Mouse (Mus musculus): ENCODE measurements at regions not wholly inside any gene's neighbourhood (a gene's known extent, or its start where the extent isn't known, plus 50 kb on each side); places are given as distances from the start of the nearest gene placed in this dataset.

- no peak overlapping the region for H3K27ac ChIP-seq
- H3K4me2 ChIP-seq: no peak overlapping the region
- WGBS: 47% methylated on average over 5 of the region's 5 CpGs
These were observed 55.4 kb downstream of the Pja1 start for GRCm38 (mm10) chrX:99415701-99416100.

DNA sequence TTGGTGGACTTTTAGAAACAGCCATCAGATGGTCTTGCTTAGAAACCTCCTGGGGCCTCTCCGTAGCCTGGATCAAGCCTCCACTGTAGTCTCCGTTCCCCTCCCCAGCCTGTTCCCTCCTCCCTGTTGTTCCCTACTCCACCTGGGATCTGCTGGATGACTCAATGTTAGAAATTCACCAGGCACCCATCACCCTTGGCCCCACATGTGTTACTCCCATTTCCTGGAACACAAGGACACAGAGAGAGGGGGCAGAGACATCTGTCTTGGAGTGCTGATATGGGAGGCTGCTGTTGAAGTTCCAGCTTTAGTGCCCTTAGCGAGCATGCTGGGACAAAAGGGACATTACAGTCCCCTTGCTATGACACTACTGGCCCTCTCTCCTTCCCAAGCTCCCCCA lies 60.1 kb downstream of the Pja1 start:
- Histone ChIP-seq H3K4me3 (replicated peaks) (no peak overlapping the region), H3K27ac (no peak overlapping the region), H3K4me2 (no peak overlapping the region), H3K36me3 (no peaks in the 10 kb centered on the region), H3K9me3 (no peaks in the 10 kb centered on the region), H3K9ac (no peak overlapping the region), H3K4me1 (no peaks in the 10 kb centered on the region), H3K27me3 (replicated peaks) (no peaks in the 10 kb centered on the region; the same call in 1 of the 2 replicates)
- ATAC-seq (ENCODE audit: insufficient read depth, low FRiP score, low read depth): 0 out of 2 replicates have a peak, but pooled peaks have one; percentile 16
- 70% methylated on average over 3 of the region's 3 CpGs for WGBS

More at GRCm38 (mm10) chrX:99415701-99416100, 55.4 kb downstream of the Pja1 start:
- ATAC-seq (ENCODE audit: insufficient read depth, low FRiP score, low read depth): no peak
- 0 out of 2 replicates have a peak, but pooled peaks cover 4% of the 10 kb centered on the region for H3K4me1 ChIP-seq
- peaks cover 3% of the 10 kb centered on the region; the same call in 1 of the 2 replicates for H3K27me3 ChIP-seq (replicated peaks)
- no peaks in the 10 kb centered on the region for H3K36me3 ChIP-seq
- no peaks in the 10 kb centered on the region for H3K9me3 ChIP-seq
- no peak overlapping the region for H3K9ac ChIP-seq
- no peak overlapping the region for H3K4me3 ChIP-seq (replicated peaks)

- H3K4me1 ChIP-seq: no peaks in the 10 kb centered on the region
- H3K9ac ChIP-seq: no peak overlapping the region
- H3K36me3 ChIP-seq: no peaks in the 10 kb centered on the region
- peak; percentile 61; the same call in 1 of the 2 replicates for ATAC-seq (ENCODE audit: insufficient read depth, low FRiP score, low read depth)
- 68% methylated on average over 10 of the region's 10 CpGs for WGBS
- no peak overlapping the region for H3K4me3 ChIP-seq (replicated peaks)
- no peaks in the 10 kb centered on the region; the same call in 1 of the 2 replicates for H3K27me3 ChIP-seq (replicated peaks)
- H3K4me2 ChIP-seq: no peak overlapping the region
- H3K27ac ChIP-seq: no peak overlapping the region
- no peaks in the 10 kb centered on the region for H3K9me3 ChIP-seq
These were observed 61.2 kb downstream of the Pja1 start for GRCm38 (mm10) chrX:99409858-99410257.

DNA sequence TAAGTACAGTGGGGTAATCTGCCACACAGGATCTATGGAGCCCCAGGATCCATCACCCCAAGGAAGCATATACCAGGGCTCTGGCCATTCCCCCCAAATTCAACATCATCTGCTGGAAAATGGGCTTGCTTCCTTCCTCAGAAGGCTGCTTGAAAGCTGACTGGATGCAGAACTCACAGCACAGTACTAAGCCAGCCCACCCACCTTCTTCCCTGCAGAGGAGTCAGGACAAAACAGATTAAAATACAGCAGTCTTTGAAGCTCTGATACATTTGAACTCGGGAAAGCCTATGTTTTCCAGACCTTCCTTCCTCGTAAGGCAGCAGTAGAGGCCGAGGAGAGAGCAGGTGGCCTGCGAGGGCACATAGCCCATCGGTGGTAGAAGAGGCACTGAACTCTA lies 61.7 kb downstream of the Pja1 start:
- H3K4me3 ChIP-seq (replicated peaks): no peak overlapping the region
- no peak overlapping the region for H3K4me2 ChIP-seq
- no peak overlapping the region for H3K27ac ChIP-seq
- WGBS: 62% methylated on average over 5 of the region's 5 CpGs
- no peak for ATAC-seq (ENCODE audit: insufficient read depth, low FRiP score, low read depth)
- H3K9ac ChIP-seq: no peak overlapping the region
- H3K9me3 ChIP-seq: no peaks in the 10 kb centered on the region
- H3K36me3 ChIP-seq: no peaks in the 10 kb centered on the region
- H3K4me1 ChIP-seq: no peaks in the 10 kb centered on the region
- no peaks in the 10 kb centered on the region; the same call in 1 of the 2 replicates for H3K27me3 ChIP-seq (replicated peaks)

- Histone ChIP-seq H3K4me2 (no peak overlapping the region), H3K9me3 (no peaks in the 10 kb centered on the region), H3K4me3 (replicated peaks) (no peak overlapping the region), H3K27me3 (replicated peaks) (no peaks in the 10 kb centered on the region; the same call in 1 of the 2 replicates), H3K9ac (no peak overlapping the region), H3K36me3 (no peaks in the 10 kb centered on the region), H3K4me1 (no peaks in the 10 kb centered on the region), H3K27ac (no peak overlapping the region)
- WGBS: 48% methylated on average over 6 of the region's 6 CpGs
- ATAC-seq (ENCODE audit: insufficient read depth, low FRiP score, low read depth): no peak
These were observed 62.3 kb downstream of the Pja1 start for GRCm38 (mm10) chrX:99408804-99409203.

- ATAC-seq (ENCODE audit: insufficient read depth, low FRiP score, low read depth): no peak
- Histone ChIP-seq H3K36me3 (no peaks in the 10 kb centered on the region), H3K4me1 (no peaks in the 10 kb centered on the region), H3K27ac (no peak overlapping the region), H3K9me3 (no peaks in the 10 kb centered on the region), H3K9ac (no peak overlapping the region), H3K27me3 (replicated peaks) (no peaks in the 10 kb centered on the region), H3K4me3 (replicated peaks) (no peak overlapping the region), H3K4me2 (no peak overlapping the region)
- WGBS: 61% methylated on average over 8 of the region's 8 CpGs
These were observed 65.2 kb downstream of the Pja1 start for GRCm38 (mm10) chrX:99405843-99406242.

DNA sequence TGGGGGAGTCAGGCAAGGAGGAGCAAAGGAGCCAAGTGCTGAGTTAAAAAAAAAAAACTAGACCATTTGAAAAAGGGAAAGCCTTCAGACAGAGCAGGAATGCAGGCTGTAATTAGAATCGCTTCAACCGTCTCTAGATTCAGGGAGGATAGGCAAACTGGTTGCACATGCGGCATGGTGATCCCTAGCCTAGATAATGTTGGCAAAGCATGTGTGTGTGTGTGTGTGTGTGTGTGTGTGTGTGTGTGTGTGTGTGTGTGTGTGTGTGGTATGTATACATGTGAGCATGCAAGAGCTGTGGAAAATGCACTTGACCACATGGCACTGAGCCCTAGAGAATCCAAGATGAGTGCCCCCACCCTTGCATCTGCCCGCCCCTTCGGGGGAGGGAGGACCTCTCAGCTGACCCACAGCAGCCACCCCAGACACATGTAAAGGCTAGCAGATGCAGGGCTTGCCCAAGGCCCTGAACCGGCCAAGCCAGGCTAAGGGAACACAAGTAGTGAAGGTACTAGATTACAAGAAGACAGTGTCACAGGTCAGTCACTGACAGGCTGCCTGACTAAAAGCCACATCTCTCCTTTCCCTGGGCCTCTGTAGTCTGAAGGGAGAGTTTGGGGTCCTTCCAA lies 67.4 kb downstream of the Pja1 start:
- no peaks in the 10 kb centered on the region for H3K4me1 ChIP-seq
- no peaks in the 10 kb centered on the region for H3K36me3 ChIP-seq
- no peak overlapping the region for H3K4me2 ChIP-seq
- no peak overlapping the region for H3K4me3 ChIP-seq (replicated peaks)
- H3K9ac ChIP-seq: no peak overlapping the region
- H3K9me3 ChIP-seq: no peaks in the 10 kb centered on the region
- H3K27me3 ChIP-seq (replicated peaks): no peaks in the 10 kb centered on the region; the same call in 1 of the 2 replicates
- 71% methylated on average over 6 of the region's 6 CpGs for WGBS
- no peak overlapping the region for H3K27ac ChIP-seq
- no peak for ATAC-seq (ENCODE audit: insufficient read depth, low FRiP score, low read depth)

DNA sequence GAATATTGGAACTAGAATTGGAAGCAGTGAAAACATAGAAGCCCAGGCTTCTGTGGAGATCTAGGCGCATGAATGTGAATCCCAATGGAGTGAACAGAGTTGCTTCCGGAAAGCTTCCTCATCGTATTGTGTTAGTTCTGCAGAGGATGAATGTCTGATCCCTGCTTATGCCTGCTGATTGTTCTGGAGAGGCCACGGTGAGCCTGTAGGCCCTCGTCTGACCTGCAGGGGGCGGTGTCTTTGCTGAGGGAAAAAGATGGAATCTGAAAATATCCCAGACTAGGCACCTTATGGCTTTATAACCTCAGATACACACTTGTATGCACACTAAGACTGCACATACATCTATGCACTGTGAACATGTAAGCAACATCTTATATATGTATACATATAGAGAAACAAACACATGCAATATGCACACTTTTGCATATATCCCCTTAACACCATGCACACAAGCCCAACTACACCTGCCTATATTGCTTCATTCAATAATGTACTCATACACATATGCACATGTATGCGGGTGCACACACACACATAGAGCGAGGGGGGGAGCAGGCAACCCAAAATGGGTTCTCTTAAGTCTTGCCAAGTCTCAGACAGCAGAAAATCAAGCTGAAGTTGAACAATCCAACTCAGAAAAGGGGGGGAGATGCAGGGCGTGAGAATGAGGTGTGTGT lies 68.1 kb downstream of the Pja1 start:
- Histone ChIP-seq H3K4me1 (no peaks in the 10 kb centered on the region), H3K4me3 (replicated peaks) (no peak overlapping the region), H3K27ac (no peak overlapping the region), H3K27me3 (replicated peaks) (no peaks in the 10 kb centered on the region; the same call in 1 of the 2 replicates), H3K4me2 (no peak overlapping the region), H3K9me3 (no peaks in the 10 kb centered on the region), H3K36me3 (no peaks in the 10 kb centered on the region), H3K9ac (no peak overlapping the region)
- ATAC-seq (ENCODE audit: insufficient read depth, low FRiP score, low read depth): no peak
- WGBS: 64% methylated on average over 9 of the region's 9 CpGs

GRCm38 (mm10) chrX:99397344-99397743 lies 73.7 kb downstream of the Pja1 start:
- Histone ChIP-seq H3K36me3 (no peaks in the 10 kb centered on the region), H3K27ac (peak overlapping the region; percentile 23; the same call in 1 of the 2 replicates), H3K4me2 (no peak overlapping the region), H3K4me1 (0 out of 2 replicates have a peak, but pooled peaks cover 4% of the 10 kb centered on the region), H3K9me3 (no peaks in the 10 kb centered on the region), H3K4me3 (replicated peaks) (no peak overlapping the region), H3K27me3 (replicated peaks) (peaks cover 3% of the 10 kb centered on the region; the same call in 1 of the 2 replicates), H3K9ac (no peak overlapping the region)
- 41% methylated on average over 8 of the region's 8 CpGs for WGBS
- ATAC-seq (ENCODE audit: insufficient read depth, low FRiP score, low read depth): peak; percentile 63; the same call in 1 of the 2 replicates

DNA sequence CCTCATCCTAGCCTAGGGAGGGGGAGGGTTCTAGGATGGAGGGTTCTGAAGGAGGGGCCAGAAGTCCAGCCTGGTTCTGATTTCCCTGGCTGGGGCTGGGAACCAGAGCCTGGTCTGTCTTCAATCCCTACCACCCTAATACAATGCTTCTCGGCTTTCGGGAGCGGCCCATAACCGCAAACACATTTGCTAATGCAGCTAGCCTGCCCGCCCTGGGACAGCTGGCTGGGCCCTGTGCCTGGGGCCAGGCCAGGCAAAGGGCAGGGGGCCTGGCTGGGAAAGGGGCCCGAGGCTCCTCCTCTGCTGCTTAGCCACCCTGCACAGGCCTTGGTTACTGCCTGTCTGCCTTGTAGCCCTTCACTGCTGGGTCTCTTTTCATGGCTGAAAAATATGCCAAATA lies 74.9 kb downstream of the Pja1 start:
- H3K4me3 ChIP-seq (replicated peaks): no peak overlapping the region
- no peak overlapping the region for H3K9ac ChIP-seq
- 0 out of 2 replicates have a peak, but pooled peaks cover 4% of the 10 kb centered on the region for H3K4me1 ChIP-seq
- H3K36me3 ChIP-seq: no peaks in the 10 kb centered on the region
- ATAC-seq (ENCODE audit: insufficient read depth, low FRiP score, low read depth): no peak
- WGBS: 44% methylated on average over 6 of the region's 6 CpGs
- H3K4me2 ChIP-seq: no peak overlapping the region
- H3K27me3 ChIP-seq (replicated peaks): peaks cover 3% of the 10 kb centered on the region; the same call in 1 of the 2 replicates
- H3K27ac ChIP-seq: no peak overlapping the region
- no peaks in the 10 kb centered on the region for H3K9me3 ChIP-seq

DNA sequence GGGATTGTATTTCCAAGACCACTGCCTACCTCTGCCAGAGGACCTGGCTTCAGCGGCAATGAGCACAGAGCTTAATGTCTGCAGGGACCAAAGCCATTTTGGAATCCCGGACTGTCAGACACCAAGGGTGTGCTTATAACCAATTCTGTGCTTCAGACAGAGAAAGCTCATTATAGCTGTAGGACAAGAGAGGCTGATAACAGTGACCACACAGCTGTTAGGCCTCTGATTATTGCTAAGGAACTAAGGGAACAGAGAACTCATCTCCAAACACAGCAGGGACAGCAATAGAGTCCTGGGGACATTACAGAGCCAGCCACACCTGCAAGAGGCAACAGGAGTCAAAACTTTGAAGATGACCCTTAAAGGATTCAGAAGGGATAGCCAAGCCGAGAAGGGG lies 76.0 kb downstream of the Pja1 start:
- 86% methylated on average over 3 of the region's 3 CpGs for WGBS
- 0 out of 2 replicates have a peak, but pooled peaks cover 4% of the 10 kb centered on the region for H3K4me1 ChIP-seq
- H3K4me3 ChIP-seq (replicated peaks): no peak overlapping the region
- ATAC-seq (ENCODE audit: insufficient read depth, low FRiP score, low read depth): no peak
- H3K9me3 ChIP-seq: no peaks in the 10 kb centered on the region
- no peak overlapping the region for H3K9ac ChIP-seq
- peaks cover 3% of the 10 kb centered on the region; the same call in 1 of the 2 replicates for H3K27me3 ChIP-seq (replicated peaks)
- no peaks in the 10 kb centered on the region for H3K36me3 ChIP-seq
- H3K4me2 ChIP-seq: no peak overlapping the region
- H3K27ac ChIP-seq: no peak overlapping the region

- H3K27me3 ChIP-seq (replicated peaks): 0 out of 2 replicates have a peak, but pooled peaks cover 4% of the 10 kb centered on the region
- H3K4me2 ChIP-seq: no peak overlapping the region
- ATAC-seq (ENCODE audit: insufficient read depth, low FRiP score, low read depth): no peak
These were observed 79.4 kb downstream of the Pja1 start for GRCm38 (mm10) chrX:99391628-99392027.

More at GRCm38 (mm10) chrX:99391628-99392027, 79.4 kb downstream of the Pja1 start:
- H3K4me1 ChIP-seq: 0 out of 2 replicates have a peak, but pooled peaks cover 2% of the 10 kb centered on the region
- no peak overlapping the region for H3K9ac ChIP-seq
- no peak overlapping the region for H3K27ac ChIP-seq
- 76% methylated on average over 6 of the region's 6 CpGs for WGBS
- no peaks in the 10 kb centered on the region for H3K9me3 ChIP-seq
- H3K36me3 ChIP-seq: no peaks in the 10 kb centered on the region
- H3K4me3 ChIP-seq (replicated peaks): no peak overlapping the region

Measured in stomach, embryonic 15.5 days (tissue).